Mouse (Mus musculus) myocyte (in vitro differentiated cells): ENCODE measurements around the gene Ptprm. TPM values are rescaled to one million over a fixed set of nuclear protein-coding genes. Genes with fewer than 3 reads are reported as not detected.
A peak's percentile ranks its signal among the peaks of the same experiment; 100 is the strongest.

Experiments
- H3K27me3 ChIP-seq: one replicate; pipeline ENCODE4 v1.6.1; 2011; ENCODE audit not compliant: control insufficient read depth, insufficient read depth, insufficient read length
- H3K36me3 ChIP-seq: one replicate; pipeline ENCODE4 v1.6.1; 2011; ENCODE audit not compliant: control insufficient read depth, insufficient read depth
- H3K4me2 ChIP-seq: one replicate; pipeline ENCODE4 v1.6.1; 2011; ENCODE audit warnings: low read depth, control low read depth
- H3K4me3 ChIP-seq: one replicate; pipeline ENCODE4 v1.5.1; 2011; ENCODE audit warnings: mild to moderate bottlenecking, control low read depth, moderate library complexity
- H3K79me2 ChIP-seq: one replicate; pipeline ENCODE4 v1.6.1; 2011; ENCODE audit not compliant: control insufficient read depth, insufficient read depth
- H3ac ChIP-seq: one replicate; pipeline ENCODE4 v1.6.1; 2011; ENCODE audit not compliant: control insufficient read depth, insufficient read length
- CEBPB ChIP-seq: IDR thresholded peaks from 2 replicates; pipeline ENCODE4 v1.6.1; 2011; ENCODE audit warnings: mild to moderate bottlenecking, moderate library complexity; ENCODE audit not compliant: poor library complexity, insufficient read depth, severe bottlenecking
- E2F4 ChIP-seq: IDR thresholded peaks from one replicate; pipeline ENCODE4 v1.6.1; 2011; ENCODE audit warnings: mild to moderate bottlenecking, control low read depth, moderate library complexity; ENCODE audit not compliant: insufficient read depth
- MAX ChIP-seq: IDR thresholded peaks from one replicate; pipeline ENCODE4 v1.6.1; 2011; ENCODE audit warnings: low read depth, mild to moderate bottlenecking, control low read depth
- MYOD1 ChIP-seq, 3 experiments: IDR thresholded peaks; one replicate each; pipeline ENCODE4 v1.6.1; 2011; ENCODE audit warnings: control low read depth in 2 of 3, low read depth in 2 of 3, mild to moderate bottlenecking in 2 of 3, moderate library complexity in 1 of 3; ENCODE audit not compliant: insufficient read length in 2 of 3, control insufficient read depth in 1 of 3
- MYOG ChIP-seq, 3 experiments: IDR thresholded peaks; one replicate each; pipeline ENCODE4 v1.6.1; 2011; ENCODE audit warnings: control low read depth in 2 of 3, low read depth in 2 of 3, mild to moderate bottlenecking in 2 of 3; ENCODE audit not compliant: insufficient read length in 2 of 3, control insufficient read depth in 1 of 3, insufficient read depth in 1 of 3
- POLR2A ChIP-seq: IDR thresholded peaks from one replicate; pipeline ENCODE4 v1.6.1; 2011; ENCODE audit warnings: low read depth, mild to moderate bottlenecking, control low read depth, moderate library complexity; ENCODE audit not compliant: insufficient read length
- POLR2AphosphoS2 ChIP-seq: IDR thresholded peaks from one replicate; pipeline ENCODE4 v1.6.1; 2011; ENCODE audit warnings: low read depth, control low read depth; ENCODE audit not compliant: insufficient read length
- REST ChIP-seq: IDR thresholded peaks from one replicate; pipeline ENCODE4 v1.6.1; 2011; ENCODE audit warnings: mild to moderate bottlenecking, control low read depth, moderate library complexity; ENCODE audit not compliant: insufficient read depth, insufficient read length
- SRF ChIP-seq: IDR thresholded peaks from one replicate; pipeline ENCODE4 v1.6.1; 2011; ENCODE audit warnings: low read depth; ENCODE audit not compliant: control insufficient read depth, insufficient read length
- TCF12 ChIP-seq: IDR thresholded peaks from one replicate; pipeline ENCODE4 v1.6.1; 2011; ENCODE audit warnings: mild to moderate bottlenecking, control low read depth; ENCODE audit not compliant: poor library complexity, insufficient read depth, severe bottlenecking
- TCF3 ChIP-seq: IDR thresholded peaks from one replicate; pipeline ENCODE4 v1.6.1; 2011; ENCODE audit warnings: low read depth, control low read depth; ENCODE audit not compliant: insufficient read length
- USF1 ChIP-seq: IDR thresholded peaks from one replicate; pipeline ENCODE4 v1.6.1; 2011; ENCODE audit warnings: low read depth, mild to moderate bottlenecking, control low read depth, moderate library complexity
- polyA plus RNA-seq: library from polyadenylated mRNA; unstranded; fragments of >200 nt; fragmentation: generic; extraction: Trizol; gene quantifications from one replicate; pipeline ENCODE4 v1.2.1, GENCODE M21; 2012; ENCODE audit warnings: missing spikeins

The Ptprm gene
- polyA plus RNA-seq, 1 experiment: 6.5 TPM

- TF ChIP-seq USF1: peak; percentile 37
- TF ChIP-seq CEBPB: no peak
- H3ac ChIP-seq: no peak overlapping the region
- H3K4me3 ChIP-seq: no peak overlapping the region
- no peaks in the 10 kb centered on the region for H3K27me3 ChIP-seq
- no peaks in the 10 kb centered on the region for H3K36me3 ChIP-seq
- H3K4me2 ChIP-seq: no peak overlapping the region
- H3K79me2 ChIP-seq: no peaks in the 10 kb centered on the region
These were observed 49.4 kb downstream of the Ptprm start for GRCm38 (mm10) chr17:67304831-67305230.

- Histone ChIP-seq H3K4me2 (no peak overlapping the region), H3K79me2 (no peaks in the 10 kb centered on the region), H3ac (no peak overlapping the region), H3K27me3 (no peaks in the 10 kb centered on the region), H3K4me3 (no peak overlapping the region), H3K36me3 (no peaks in the 10 kb centered on the region)
- TF ChIP-seq USF1: no peak
- no peak for TF ChIP-seq CEBPB
- no peak for TF ChIP-seq TCF3
- no peak for TF ChIP-seq REST
- TF ChIP-seq POLR2A: no peak
- no peak for TF ChIP-seq MYOG (IDR thresholded peaks at IDR 0.05; ENCODE audit: control insufficient read depth in 1 of 3, insufficient read depth in 1 of 3, insufficient read length in 2 of 3, low read depth in 2 of 3)
- no peak for TF ChIP-seq MYOD1 (IDR thresholded peaks at IDR 0.05; ENCODE audit: control insufficient read depth in 1 of 3, insufficient read length in 2 of 3, low read depth in 2 of 3)
- TF ChIP-seq POLR2AphosphoS2: no peak
- TF ChIP-seq E2F4: no peak
- no peak for TF ChIP-seq SRF
- TF ChIP-seq MAX: no peak
- TF ChIP-seq TCF12: no peak
These were observed 50.7 kb downstream of the Ptprm start for GRCm38 (mm10) chr17:67303326-67304099.

GRCm38 (mm10) chr17:67302569-67302968 is 51.7 kb downstream of the Ptprm start:
- Histone ChIP-seq H3K4me3 (no peak overlapping the region), H3ac (no peak overlapping the region), H3K79me2 (no peaks in the 10 kb centered on the region), H3K4me2 (no peak overlapping the region), H3K36me3 (no peaks in the 10 kb centered on the region), H3K27me3 (no peaks in the 10 kb centered on the region)
- TF ChIP-seq MYOD1 (IDR thresholded peaks at IDR 0.05; ENCODE audit: control insufficient read depth in 1 of 3, insufficient read length in 2 of 3, low read depth in 2 of 3) (no peak), MYOG (IDR thresholded peaks at IDR 0.05; ENCODE audit: control insufficient read depth in 1 of 3, insufficient read depth in 1 of 3, insufficient read length in 2 of 3, low read depth in 2 of 3) (no peak), POLR2A (no peak), USF1 (no peak), E2F4 (no peak), MAX (no peak), TCF12 (no peak)

- H3K79me2 ChIP-seq: no peaks in the 10 kb centered on the region
- no peak overlapping the region for H3K4me3 ChIP-seq
- no peak overlapping the region for H3ac ChIP-seq
- H3K36me3 ChIP-seq: no peaks in the 10 kb centered on the region
- TF ChIP-seq USF1 (no peak), E2F4 (no peak), TCF3 (no peak), REST (no peak), POLR2A (no peak), MYOG (IDR thresholded peaks at IDR 0.05; ENCODE audit: control insufficient read depth in 1 of 3, insufficient read depth in 1 of 3, insufficient read length in 2 of 3, low read depth in 2 of 3) (no peak), TCF12 (no peak), POLR2AphosphoS2 (no peak), CEBPB (no peak), MYOD1 (IDR thresholded peaks at IDR 0.05; ENCODE audit: control insufficient read depth in 1 of 3, insufficient read length in 2 of 3, low read depth in 2 of 3) (no peak), MAX (no peak), SRF (no peak)
- no peaks in the 10 kb centered on the region for H3K27me3 ChIP-seq
- no peak overlapping the region for H3K4me2 ChIP-seq
These were observed 52.2 kb downstream of the Ptprm start for GRCm38 (mm10) chr17:67302074-67302473.

GRCm38 (mm10) chr17:67301367-67301766 is 52.9 kb downstream of the Ptprm start:
- H3K4me2 ChIP-seq: no peak overlapping the region
- no peaks in the 10 kb centered on the region for H3K36me3 ChIP-seq
- H3K79me2 ChIP-seq: no peaks in the 10 kb centered on the region
- no peak overlapping the region for H3K4me3 ChIP-seq
- H3K27me3 ChIP-seq: no peaks in the 10 kb centered on the region
- TF ChIP-seq POLR2A (no peak), MYOD1 (IDR thresholded peaks at IDR 0.05; ENCODE audit: control insufficient read depth in 1 of 3, insufficient read length in 2 of 3, low read depth in 2 of 3) (no peak), E2F4 (no peak), REST (no peak), MYOG (IDR thresholded peaks at IDR 0.05; ENCODE audit: control insufficient read depth in 1 of 3, insufficient read depth in 1 of 3, insufficient read length in 2 of 3, low read depth in 2 of 3) (no peak), MAX (no peak)
- no peak overlapping the region for H3ac ChIP-seq
